Mouse (Mus musculus) layer of hippocampus, adult 2 months (tissue): ENCODE results near the gene Lyl1. TPM values are rescaled to one million over a fixed set of nuclear protein-coding genes. Genes with fewer than 3 reads are reported as not detected.

Source experiments
- DNase-seq, 2 experiments: peaks; one replicate each; pipeline ENCODE4 v3.0.0; 2022; ENCODE audit warnings: low spot score in 2 of 2
- H3K27ac ChIP-seq: fragments of 200-600 bp; 2 replicates; pipeline ENCODE4 v1.8.1; 2022
- H3K4me3 ChIP-seq: fragments of 200-600 bp; 2 replicates; pipeline ENCODE4 v1.8.1; 2022; ENCODE audit warnings: mild to moderate bottlenecking
- CTCF ChIP-seq: fragments of 200-600 bp; conservative IDR thresholded peaks from 2 replicates; pipeline ENCODE4 v1.8.1; 2022; ENCODE audit warnings: antibody characterized with exemption, mild to moderate bottlenecking, moderate library complexity
- total RNA-seq, 2 experiments: library from RNA; stranded (reverse); gene quantifications; 2 replicates each; pipeline ENCODE4 v1.2.3; 2021

Gene Lyl1
- total RNA-seq, 2 experiments from 2014 or later, result 2.3 to 2.6 TPM

GRCm38 (mm10) chr8:84682257-84682656, 19.0 kb upstream of the Lyl1 start:
- TF ChIP-seq CTCF, result no peak
- Histone ChIP-seq H3K27ac (0 out of 2 replicates have a peak overlapping the region, but pooled peaks have one; percentile 9), H3K4me3 (no peak overlapping the region)
- no peak for DNase-seq

GRCm38 (mm10) chr8:84684537-84684936, 16.7 kb upstream of the Lyl1 start:
- DNase-seq, result no peak
- no peak for TF ChIP-seq CTCF
- peak overlapping the region; percentile 97 for H3K27ac ChIP-seq
- no peak overlapping the region for H3K4me3 ChIP-seq

- no peak for DNase-seq
- peak within 1 kb of the TSS; percentile 81 for H3K4me3 ChIP-seq
- H3K27ac ChIP-seq, result peak within 1 kb of the TSS; percentile 97
- TF ChIP-seq CTCF, result no peak
These were observed 14.9 kb upstream of the Lyl1 start, which contains the start of gene Trmt1 for GRCm38 (mm10) chr8:84686191-84687002. TSS of gene Trmt1 (plus strand) at chr8:84686307.

- Histone ChIP-seq H3K4me3 (peak overlapping the region; percentile 81), H3K27ac (peak overlapping the region; percentile 97)
- no peak for TF ChIP-seq CTCF
- DNase-seq, result no peak
These were observed 14.1 kb upstream of the Lyl1 start for GRCm38 (mm10) chr8:84687003-84687704.

GRCm38 (mm10) chr8:84687705-84688100, 13.6 kb upstream of the Lyl1 start, which contains the start of gene Nacc1:
TSS of gene Nacc1 (minus strand) at chr8:84687862.
- peak within 1 kb of the TSS; percentile 87 for H3K4me3 ChIP-seq
- peak within 1 kb of the TSS; percentile 97 for H3K27ac ChIP-seq
- DNase-seq, result peak; percentile 85 to 88
- peak; percentile 49 for TF ChIP-seq CTCF

GRCm38 (mm10) chr8:84689091-84689915, 12.0 kb upstream of the Lyl1 start:
- peak; percentile 55 for TF ChIP-seq CTCF
- H3K4me3 ChIP-seq, result peak overlapping the region; percentile 87
- peak; percentile 90 to 92 for DNase-seq
- H3K27ac ChIP-seq, result peak overlapping the region; percentile 69

- no peak for DNase-seq
- no peak for TF ChIP-seq CTCF
- Histone ChIP-seq H3K27ac (no peak overlapping the region), H3K4me3 (no peak overlapping the region)
These were observed 7.9 kb upstream of the Lyl1 start for GRCm38 (mm10) chr8:84693332-84693731.

- no peak overlapping the region for H3K27ac ChIP-seq
- no peak for TF ChIP-seq CTCF
- no peak for DNase-seq
These were observed 6.1 kb upstream of the Lyl1 start for GRCm38 (mm10) chr8:84695140-84695539.

GRCm38 (mm10) chr8:84697166-84698130, 3.8 kb upstream of the Lyl1 start:
- Histone ChIP-seq H3K27ac (peak overlapping the region; percentile 73; the same call in 1 of the 2 replicates), H3K4me3 (no peak overlapping the region)
- no peak for DNase-seq
- TF ChIP-seq CTCF, result peak; percentile 85

More at GRCm38 (mm10) chr8:84695140-84695539, 6.1 kb upstream of the Lyl1 start:
- H3K4me3 ChIP-seq, result no peak overlapping the region

- TF ChIP-seq CTCF, result no peak
These were observed 3.0 kb upstream of the Lyl1 start for GRCm38 (mm10) chr8:84698288-84698687.

GRCm38 (mm10) chr8:84698929-84699401, 2.3 kb upstream of the Lyl1 start:
- no peak for DNase-seq
- Histone ChIP-seq H3K27ac (peak overlapping the region; percentile 73), H3K4me3 (no peak overlapping the region; the same call in 1 of the 2 replicates)
- no peak for TF ChIP-seq CTCF

More at GRCm38 (mm10) chr8:84698288-84698687, 3.0 kb upstream of the Lyl1 start:
- Histone ChIP-seq H3K27ac (peak overlapping the region; percentile 73; the same call in 1 of the 2 replicates), H3K4me3 (no peak overlapping the region)
- no peak for DNase-seq
